Mouse (Mus musculus) midbrain, postnatal 0 days (tissue): ENCODE measurements at regions not wholly inside any gene's neighbourhood (a gene's known extent, or its start where the extent isn't known, plus 50 kb on each side); places are given as distances from the start of the nearest gene placed in this dataset.

Source experiments
- ATAC-seq: fragments of 200-750 bp; cut with Nextera tagmentation; 2 replicates; pipeline ENCODE4 v1.8.0; 2017; ENCODE audit warnings: moderate number of reproducible peaks, mild to moderate bottlenecking, moderate TSS enrichment, moderate library complexity; ENCODE audit not compliant: low FRiP score
- DNase-seq: peaks from one replicate; pipeline ENCODE4 v3.0.0-alpha.2; 2015; ENCODE audit warnings: low spot score
- H3K27ac ChIP-seq: fragments of 300-500 bp; sonication (generic); 2 replicates; pipeline ENCODE4 v1.5.1; 2014; ENCODE audit warnings: low read depth, mild to moderate bottlenecking, low read length, mixed read lengths
- H3K27me3 ChIP-seq: fragments of 300-500 bp; sonication (generic); 2 replicates; pipeline ENCODE4 v1.6.1; 2014; ENCODE audit warnings: low read length, control low read depth, mixed read lengths; ENCODE audit not compliant: insufficient read depth
- H3K36me3 ChIP-seq: fragments of 300-500 bp; sonication (generic); 2 replicates; pipeline ENCODE4 v1.6.1; 2014; ENCODE audit warnings: low read length, control low read depth, mixed read lengths; ENCODE audit not compliant: insufficient read depth
- H3K4me1 ChIP-seq: fragments of 300-500 bp; sonication (generic); 2 replicates; pipeline ENCODE4 v1.6.1; 2014; ENCODE audit warnings: mild to moderate bottlenecking, control low read depth, antibody characterized with exemption, low read length, mixed read lengths; ENCODE audit not compliant: insufficient read depth
- H3K4me2 ChIP-seq: fragments of 300-500 bp; sonication (generic); 2 replicates; pipeline ENCODE4 v1.6.1; 2014; ENCODE audit warnings: low read depth, mild to moderate bottlenecking, low read length, mixed read lengths; ENCODE audit not compliant: poor library complexity, severe bottlenecking
- H3K4me3 ChIP-seq: fragments of 300-500 bp; sonication (generic); 2 replicates; pipeline ENCODE4 v1.5.1; 2014; ENCODE audit warnings: low read depth, mild to moderate bottlenecking, low read length, moderate library complexity
- H3K9ac ChIP-seq: fragments of 300-500 bp; sonication (generic); replicated peaks from 2 replicates; pipeline ENCODE4 v1.6.1; 2014; ENCODE audit warnings: mild to moderate bottlenecking, low read length, moderate library complexity, mixed read lengths; ENCODE audit not compliant: poor library complexity, severe bottlenecking
- H3K9me3 ChIP-seq: fragments of 300-500 bp; sonication (generic); 2 replicates; pipeline ENCODE4 v1.6.1; 2016; ENCODE audit warnings: low read length, control low read depth
- CTCF ChIP-seq: IDR thresholded peaks from 2 replicates; pipeline ENCODE4 v1.5.1; 2016; ENCODE audit warnings: antibody characterized with exemption, mild to moderate bottlenecking
- WGBS: fragments of 180-500 bp; shearing (Covaris S2); extraction: QIAGEN DNeasy Blood & Tissue Kit; methylation state at CpG from one replicate; pipeline ENCODE4 v1.1.7; 2014; 5-methylcytosine and 5-hydroxymethylcytosine counted together

DNA sequence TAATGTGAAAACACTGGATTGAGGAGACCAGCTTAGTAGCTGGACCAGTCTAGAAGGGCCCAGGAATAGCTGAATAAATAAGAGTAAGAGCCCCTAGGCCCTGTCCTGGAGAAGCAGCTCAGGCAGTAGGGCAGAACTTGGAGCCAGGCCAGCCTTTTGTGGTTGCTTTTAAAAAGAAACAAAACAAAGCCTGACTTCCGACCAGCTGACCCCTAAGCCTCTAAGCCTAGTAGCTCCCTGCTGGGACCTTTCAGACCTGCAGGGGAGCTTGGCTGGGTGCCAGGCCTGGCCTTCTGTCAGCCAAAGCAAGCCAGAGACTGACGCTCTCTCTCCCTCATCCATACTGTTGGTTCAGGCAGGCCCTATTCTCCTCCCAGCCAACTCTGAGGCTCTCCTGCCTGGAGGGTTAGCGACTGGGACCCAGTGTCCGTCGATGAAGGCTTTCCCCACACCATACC is 1183.7 kb upstream of the A1bg start:
- no peaks in the 10 kb centered on the region for H3K36me3 ChIP-seq
- no peak overlapping the region for H3K4me3 ChIP-seq
- no peak overlapping the region for H3K27ac ChIP-seq
- WGBS: 14% methylated on average over 5 of the region's 5 CpGs
- no peaks in the 10 kb centered on the region for H3K9me3 ChIP-seq
- ATAC-seq (peak; percentile 61; the same call in 1 of the 2 replicates), DNase-seq (peak; percentile 91)
- H3K9ac ChIP-seq: no peak overlapping the region
- H3K4me1 ChIP-seq: 0 out of 2 replicates have a peak, but pooled peaks cover 4% of the 10 kb centered on the region
- TF ChIP-seq CTCF: no peak
- no peaks in the 10 kb centered on the region for H3K27me3 ChIP-seq
- H3K4me2 ChIP-seq: no peak overlapping the region

DNA sequence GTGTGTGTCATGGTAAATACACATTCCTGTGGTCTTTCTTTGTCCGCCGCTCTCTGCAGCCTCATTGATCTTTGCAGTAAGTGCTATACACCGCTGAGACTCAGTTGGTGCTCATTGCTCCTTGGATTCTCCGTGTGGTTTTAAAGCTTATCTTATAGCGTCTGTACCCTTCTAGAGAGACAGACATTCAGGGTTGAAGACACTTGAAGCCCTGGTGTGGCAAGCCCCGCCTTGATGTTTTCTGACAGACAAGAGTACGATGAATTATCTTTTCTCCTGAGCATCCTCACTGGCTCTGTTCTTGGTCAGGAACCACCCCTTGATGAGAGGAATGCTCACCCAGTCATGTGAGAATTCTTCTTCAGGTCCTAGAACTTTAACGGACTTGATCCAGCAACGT is 1182.7 kb upstream of the A1bg start:
- Histone ChIP-seq H3K4me3 (no peak overlapping the region), H3K27ac (no peak overlapping the region), H3K36me3 (no peaks in the 10 kb centered on the region), H3K9ac (no peak overlapping the region), H3K27me3 (no peaks in the 10 kb centered on the region), H3K4me2 (no peak overlapping the region), H3K9me3 (no peaks in the 10 kb centered on the region), H3K4me1 (0 out of 2 replicates have a peak, but pooled peaks cover 4% of the 10 kb centered on the region)
- 61% methylated on average over 9 of the region's 9 CpGs for whole genome bisulfite sequencing
- DNase-seq (no peak), ATAC-seq (no peak)
- no peak for TF ChIP-seq CTCF

- DNase-seq (peak; percentile 59), ATAC-seq (no peak)
- Histone ChIP-seq H3K27me3 (no peaks in the 10 kb centered on the region), H3K9ac (no peak overlapping the region), H3K4me2 (no peak overlapping the region), H3K36me3 (no peaks in the 10 kb centered on the region), H3K4me1 (0 out of 2 replicates have a peak, but pooled peaks cover 4% of the 10 kb centered on the region), H3K27ac (no peak overlapping the region), H3K4me3 (no peak overlapping the region), H3K9me3 (no peaks in the 10 kb centered on the region)
- TF ChIP-seq CTCF: no peak
- 63% methylated on average over 7 of the region's 7 CpGs for WGBS
Observed at GRCm38 (mm10) chr15:62104653-62105052, 1181.8 kb upstream of the A1bg start.

- no peak for TF ChIP-seq CTCF
- H3K4me1 ChIP-seq: no peaks in the 10 kb centered on the region
- no peak overlapping the region for H3K9ac ChIP-seq
- no peak overlapping the region for H3K27ac ChIP-seq
- no peak overlapping the region for H3K4me2 ChIP-seq
- H3K27me3 ChIP-seq: no peaks in the 10 kb centered on the region
- no peak overlapping the region for H3K4me3 ChIP-seq
- H3K9me3 ChIP-seq: no peaks in the 10 kb centered on the region
- no peaks in the 10 kb centered on the region for H3K36me3 ChIP-seq
- no peak for DNase-seq
- ATAC-seq: 0 out of 2 replicates have a peak, but pooled peaks have one; percentile 7
- 92% methylated on average over 6 of the region's 6 CpGs for WGBS
Observed at GRCm38 (mm10) chr15:62099683-62100082, 1176.9 kb upstream of the A1bg start.

GRCm38 (mm10) chr15:62098791-62099660 is 1176.2 kb upstream of the A1bg start:
- 50% methylated on average over 16 of the region's 16 CpGs for WGBS
- ATAC-seq (no peak), DNase-seq (no peak)
- no peak for TF ChIP-seq CTCF
- no peak overlapping the region for H3K27ac ChIP-seq
- no peaks in the 10 kb centered on the region for H3K36me3 ChIP-seq
- no peaks in the 10 kb centered on the region for H3K4me1 ChIP-seq
- no peak overlapping the region for H3K4me3 ChIP-seq
- H3K4me2 ChIP-seq: no peak overlapping the region
- no peaks in the 10 kb centered on the region for H3K9me3 ChIP-seq
- H3K27me3 ChIP-seq: no peaks in the 10 kb centered on the region
- no peak overlapping the region for H3K9ac ChIP-seq

DNA sequence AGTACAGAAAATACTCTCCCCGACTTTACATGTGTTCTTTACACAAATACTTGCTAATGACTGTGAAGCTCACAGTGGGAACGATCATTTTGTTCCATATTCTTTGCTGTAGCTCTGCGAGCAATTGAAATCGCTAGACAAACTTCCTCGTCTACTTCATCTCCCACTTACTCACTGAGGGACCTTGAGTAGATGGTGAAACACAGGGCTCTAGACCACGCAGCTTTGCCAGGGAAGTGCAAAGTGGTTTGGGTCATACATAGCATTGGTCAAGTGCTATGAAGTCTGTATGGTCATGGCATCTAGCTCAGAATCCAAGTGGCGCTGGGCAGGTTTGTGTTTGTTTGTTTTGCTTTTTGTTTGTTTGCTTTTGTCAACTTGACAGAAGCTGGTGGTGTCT is 1174.0 kb upstream of the A1bg start:
- no peak overlapping the region for H3K9ac ChIP-seq
- no peak for TF ChIP-seq CTCF
- no peaks in the 10 kb centered on the region for H3K36me3 ChIP-seq
- no peak overlapping the region for H3K4me2 ChIP-seq
- H3K4me3 ChIP-seq: no peak overlapping the region
- peaks cover 5% of the 10 kb centered on the region; the same call in 1 of the 2 replicates for H3K4me1 ChIP-seq
- no peaks in the 10 kb centered on the region for H3K9me3 ChIP-seq
- ATAC-seq (no peak), DNase-seq (no peak)
- no peak overlapping the region for H3K27ac ChIP-seq
- 88% methylated on average over 7 of the region's 7 CpGs for WGBS
- no peaks in the 10 kb centered on the region for H3K27me3 ChIP-seq
